In genomic region chr2:24409166-24409565, GRCm38 (mm10) we compare ENCODE assay signal across 8 mouse cellular contexts. TPM values are rescaled to one million over a fixed set of nuclear protein-coding genes. Genes with fewer than 3 reads are reported as not detected.
DNase-seq lines count a peak whose midpoint lies in the region; ATAC-seq and TF ChIP-seq lines count a peak whose summit lies in the region.

No protein-coding gene starts in this region.

- H3K9me3 ChIP-seq in heart, embryonic 16.5 days (replicated peaks; ENCODE audit: control insufficient read depth, low read length), result no peaks in the 10 kb centered on the region
- H3K9me3 ChIP-seq in lung, embryonic 14.5 days (ENCODE audit: low read depth, low read length), result no peaks in the 10 kb centered on the region

- H3K4me2 ChIP-seq in heart, embryonic 16.5 days (ENCODE audit: low read depth, low read length), result no peak overlapping the region
- H3K4me2 ChIP-seq in lung, embryonic 14.5 days, result no peak overlapping the region

- H3K27ac ChIP-seq in heart, embryonic 16.5 days (ENCODE audit: low read length), result no peak overlapping the region
- H3K27ac ChIP-seq in lung, embryonic 14.5 days (ENCODE audit: low read depth), result no peak overlapping the region
- no peak overlapping the region for H3K27ac ChIP-seq in olfactory bulb, adult 2 months (ENCODE audit: insufficient read depth, low read depth, low read length)

- 9% methylated on average over 2 of the region's 2 CpGs for WGBS in heart, embryonic 16.5 days
- WGBS in lung, embryonic 14.5 days, result 0% methylated on average over 2 of the region's 2 CpGs
- WGBS in olfactory bulb, adult 2 months, result 4% methylated on average over 2 of the region's 2 CpGs

- TF ChIP-seq POLR2A in olfactory bulb, adult 2 months (IDR thresholded peaks at IDR 0.05; ENCODE audit: insufficient read depth, low read depth, low read length), result no peak

- H3K4me3 ChIP-seq in heart, embryonic 16.5 days (ENCODE audit: low read length), result no peak overlapping the region
- no peak overlapping the region for H3K4me3 ChIP-seq in lung, embryonic 14.5 days (ENCODE audit: low read depth, low read length)
- no peak overlapping the region for H3K4me3 ChIP-seq in olfactory bulb, adult 2 months (ENCODE audit: insufficient read depth, low read depth, low read length)

- ATAC-seq in heart, embryonic 16.5 days (replicated peaks; ENCODE audit: extremely low read depth, insufficient read depth, low FRiP score), result 0 out of 2 replicates have a peak, but pooled peaks have one; percentile 10
- peak; percentile 48; the same call in 1 of the 2 replicates for ATAC-seq in lung, embryonic 14.5 days (ENCODE audit: insufficient read depth)

- H3K4me1 ChIP-seq in heart, embryonic 16.5 days (ENCODE audit: control insufficient read depth, insufficient read depth, low read length), result no peaks in the 10 kb centered on the region
- H3K4me1 ChIP-seq in lung, embryonic 14.5 days (ENCODE audit: insufficient read depth), result 0 out of 2 replicates have a peak, but pooled peaks cover 3% of the 10 kb centered on the region
- H3K4me1 ChIP-seq in olfactory bulb, adult 2 months (ENCODE audit: control insufficient read depth, insufficient read depth, low read length), result peaks cover 6% of the 10 kb centered on the region; the same call in 1 of the 2 replicates

- TF ChIP-seq CTCF in lung, embryonic 14.5 days (IDR thresholded peaks at IDR 0.05; ENCODE audit: low read depth), result peak; percentile 98
- TF ChIP-seq CTCF in olfactory bulb, adult 2 months (IDR thresholded peaks at IDR 0.05; ENCODE audit: insufficient read depth, low read depth, low read length), result peak; percentile 87

- H3K9ac ChIP-seq in heart, embryonic 16.5 days (ENCODE audit: low read length), result no peak overlapping the region
- H3K9ac ChIP-seq in lung, embryonic 14.5 days, result no peak overlapping the region

- peaks cover 5% of the 10 kb centered on the region; the same call in 1 of the 2 replicates for H3K27me3 ChIP-seq in heart, embryonic 16.5 days (ENCODE audit: control insufficient read depth, insufficient read depth, low read length)
- H3K27me3 ChIP-seq in lung, embryonic 14.5 days (ENCODE audit: insufficient read depth, low read length), result no peaks in the 10 kb centered on the region

- peak; percentile 34 to 58 for DNase-seq in CD8-positive naive resting alpha-beta T cell, adult 2 months (ENCODE audit: low read depth in 2 of 2, low spot score in 2 of 2)
- peak; percentile 32 for DNase-seq in adrenal gland, adult 8-10 months
- peak; percentile 81 for DNase-seq in embryo, embryonic 11 days
- peak; percentile 72 to 78 for DNase-seq in kidney, postnatal 25 days
- DNase-seq in lung, embryonic 14.5 days, result peak; percentile 82
- peak; percentile 36 to 38 for DNase-seq in thymus, adult 18-20 months

- H3K36me3 ChIP-seq in heart, embryonic 16.5 days (ENCODE audit: control insufficient read depth, insufficient read depth), result no peaks in the 10 kb centered on the region
- H3K36me3 ChIP-seq in lung, embryonic 14.5 days (ENCODE audit: insufficient read depth), result no peaks in the 10 kb centered on the region

RNA-seq across cellular contexts. Expression of gene Psd4, which starts 41.8 kb away (rescaled TPM):
- 1 to 10 TPM; 1.5 to 5.2 (median 3.9) TPM for total RNA-seq in adrenal gland, adult 8-10 months (2022)
- polyA plus RNA-seq in heart, embryonic 16.5 days (2015; fragmentation: Nextera tagmentation; extraction: Ambion mirVana), result 3.9 and 5.9 TPM in 2 replicates
- 0.79 and 1.8 TPM in 2 replicates for polyA plus RNA-seq in lung, embryonic 14.5 days (2014; fragmentation: Nextera tagmentation; extraction: Ambion mirVana)
- not detected in 2 replicates for polyA plus RNA-seq in olfactory bulb, adult 2 months (2012; ENCODE audit: insufficient read depth, insufficient read length, low replicate concordance, missing spikeins)

Comparison
In these comparisons a context has a peak if more than half of its experiments do, and no peak if none do; other contexts are left out.
1. DNase-seq: peak in every context shown above with its lines; median percentile 82 in lung, embryonic 14.5 days; 81 in embryo, embryonic 11 days; 75 in kidney, postnatal 25 days; 46 in CD8-positive naive resting alpha-beta T cell, adult 2 months; 37 in thymus, adult 18-20 months; 32 in adrenal gland, adult 8-10 months.